Mouse (Mus musculus) NIH3T3 (cell line): ENCODE results near the gene Gins3.
"Not testable (repeated sequence)": the region's sequence is repeated elsewhere in the genome, so short reads cannot be mapped to it uniquely, and the experiment has no call there.

Experiments
- DNase-seq: peaks from one replicate; pipeline ENCODE4 v3.0.0-alpha.2; 2012; ENCODE audit warnings: low read depth

The Gins3 gene

GRCm38 (mm10) chr8:95653351-95653750, 20.1 kb downstream of the Gins3 start:
- no peak for DNase-seq

- no peak for DNase-seq
Measured at GRCm38 (mm10) chr8:95655831-95656230, 22.6 kb downstream of the Gins3 start.

GRCm38 (mm10) chr8:95656316-95657002, 23.2 kb downstream of the Gins3 start:
- DNase-seq = no peak

- DNase-seq = no peak
Measured at GRCm38 (mm10) chr8:95657523-95657922, 24.3 kb downstream of the Gins3 start.

- DNase-seq = no peak
Measured at GRCm38 (mm10) chr8:95660334-95660882, 27.2 kb downstream of the Gins3 start.

GRCm38 (mm10) chr8:95661085-95661484, 27.8 kb downstream of the Gins3 start:
- DNase-seq = no peak

- no peak for DNase-seq
Measured at GRCm38 (mm10) chr8:95661575-95661974, 28.3 kb downstream of the Gins3 start.

- DNase-seq = no peak
Measured at GRCm38 (mm10) chr8:95662885-95663598, 29.8 kb downstream of the Gins3 start.

GRCm38 (mm10) chr8:95663599-95663949, 30.3 kb downstream of the Gins3 start:
- DNase-seq = no peak

GRCm38 (mm10) chr8:95665813-95666452, 32.7 kb downstream of the Gins3 start:
- DNase-seq = not testable (repeated sequence)

- DNase-seq = no peak
Measured at GRCm38 (mm10) chr8:95668163-95668958, 35.1 kb downstream of the Gins3 start.

- DNase-seq = peak; percentile 8
Measured at GRCm38 (mm10) chr8:95669967-95670366, 36.7 kb downstream of the Gins3 start.

GRCm38 (mm10) chr8:95671861-95672260, 38.6 kb downstream of the Gins3 start:
- DNase-seq = no peak

GRCm38 (mm10) chr8:95672811-95673210, 39.6 kb downstream of the Gins3 start:
- peak; percentile 11 for DNase-seq

GRCm38 (mm10) chr8:95676631-95677030, 43.4 kb downstream of the Gins3 start, which contains the start of gene Ndrg4:
Gene Ndrg4 (plus strand): TSS chr8:95676980.
- no peak for DNase-seq

- DNase-seq = no peak
Measured at GRCm38 (mm10) chr8:95677591-95678023, 44.4 kb downstream of the Gins3 start.

GRCm38 (mm10) chr8:95678024-95678611, 44.9 kb downstream of the Gins3 start:
- DNase-seq = no peak

- no peak for DNase-seq
Measured at GRCm38 (mm10) chr8:95688073-95688672, 54.9 kb downstream of the Gins3 start.

- no peak for DNase-seq
Measured at GRCm38 (mm10) chr8:95690929-95691541, 57.8 kb downstream of the Gins3 start.

- DNase-seq = no peak
Measured at GRCm38 (mm10) chr8:95694631-95695030, 61.4 kb downstream of the Gins3 start.
